Comparison of ENCODE assay signal across 20 mouse cellular contexts in genomic region chr2:137064513-137064912, GRCm38 (mm10). TPM values are rescaled to one million over a fixed set of nuclear protein-coding genes. Genes with fewer than 3 reads are reported as not detected.
DNase-seq lines count a peak whose midpoint lies in the region; ATAC-seq and TF ChIP-seq lines count a peak whose summit lies in the region.
"Had no signal": no experiment of that assay in that cellular context is flagged by ENCODE, and none has a peak within 500 bp of the region (broad histone marks: within the 10 kb centered on the region; RNA-seq: fewer than 3 reads in every experiment).

No protein-coding gene starts in this region.

- WGBS in limb, embryonic 11.5 days = 93% methylated on average over 3 of the region's 3 CpGs
- WGBS in limb, embryonic 10.5 days = 97% methylated on average over 3 of the region's 3 CpGs
- WGBS in neural tube, embryonic 12.5 days = 11% methylated on average over 3 of the region's 3 CpGs
- WGBS in neural tube, embryonic 15.5 days = 14% methylated on average over 3 of the region's 3 CpGs
- 9% methylated on average over 3 of the region's 3 CpGs for WGBS in neural tube, embryonic 13.5 days

- no peak overlapping the region for H3K27ac ChIP-seq in limb, embryonic 11.5 days (replicated peaks; ENCODE audit: low read depth, low read length)
- H3K27ac ChIP-seq in limb, embryonic 10.5 days = no peak overlapping the region
- H3K27ac ChIP-seq in neural tube, embryonic 12.5 days = no peak overlapping the region
- H3K27ac ChIP-seq in neural tube, embryonic 15.5 days (replicated peaks) = no peak overlapping the region
- no peak overlapping the region; the same call in 1 of the 2 replicates for H3K27ac ChIP-seq in neural tube, embryonic 13.5 days (replicated peaks)
- H3K27ac ChIP-seq: embryonic facial prominence, embryonic 10.5 days; forebrain, embryonic 15.5 days; heart, embryonic 13.5 days; hindbrain, embryonic 15.5 days had no signal

- H3K4me3 ChIP-seq in limb, embryonic 11.5 days (ENCODE audit: low read depth, low read length) = no peak overlapping the region
- no peak overlapping the region for H3K4me3 ChIP-seq in limb, embryonic 10.5 days
- H3K4me3 ChIP-seq in neural tube, embryonic 12.5 days = no peak overlapping the region
- H3K4me3 ChIP-seq in neural tube, embryonic 15.5 days (replicated peaks) = no peak overlapping the region
- no peak overlapping the region for H3K4me3 ChIP-seq in neural tube, embryonic 13.5 days
- H3K4me3 ChIP-seq: embryonic facial prominence, embryonic 10.5 days; erythroblast, embryonic 14.5 days; forebrain, embryonic 15.5 days; heart, embryonic 13.5 days; hindbrain, embryonic 15.5 days had no signal

- POLR2A ChIA-PET in Patski (lab: Charles Lee) = no interaction called here

- no peak overlapping the region for H3K4me2 ChIP-seq in limb, embryonic 11.5 days (ENCODE audit: low read depth, severe bottlenecking)
- no peak overlapping the region for H3K4me2 ChIP-seq in neural tube, embryonic 12.5 days (replicated peaks)
- no peak overlapping the region for H3K4me2 ChIP-seq in neural tube, embryonic 15.5 days
- H3K4me2 ChIP-seq in neural tube, embryonic 13.5 days = no peak overlapping the region
- H3K4me2 ChIP-seq: forebrain, embryonic 15.5 days; heart, embryonic 13.5 days; hindbrain, embryonic 15.5 days had no signal

- CTCF ChIA-PET in Patski (lab: Charles Lee) = interaction anchor here (2.0 kb wide), 1 partner anchor 13 kb away, joined by 6 read pairs; no protein-coding TSS in a partner anchor

- no peak for ATAC-seq in limb, embryonic 11.5 days (ENCODE audit: insufficient number of reproducible peaks, low FRiP score, low TSS enrichment, low read depth)
- ATAC-seq in neural tube, embryonic 12.5 days (ENCODE audit: low FRiP score, low read depth) = peak; percentile 81
- no peak for ATAC-seq in neural tube, embryonic 15.5 days (ENCODE audit: low FRiP score)
- ATAC-seq in Patski = peak; percentile 33
- peak; percentile 69 for ATAC-seq in neural tube, embryonic 13.5 days (ENCODE audit: low read depth)
- ATAC-seq: forebrain, embryonic 15.5 days had no signal

- no peaks in the 10 kb centered on the region for H3K9me3 ChIP-seq in limb, embryonic 11.5 days (ENCODE audit: control insufficient read depth, low read length)
- H3K9me3 ChIP-seq in limb, embryonic 10.5 days (replicated peaks) = no peaks in the 10 kb centered on the region
- H3K9me3 ChIP-seq in neural tube, embryonic 12.5 days = no peaks in the 10 kb centered on the region
- no peaks in the 10 kb centered on the region for H3K9me3 ChIP-seq in neural tube, embryonic 15.5 days (replicated peaks)
- H3K9me3 ChIP-seq in neural tube, embryonic 13.5 days = no peaks in the 10 kb centered on the region
- H3K9me3 ChIP-seq: embryonic facial prominence, embryonic 10.5 days; forebrain, embryonic 15.5 days; heart, embryonic 13.5 days; hindbrain, embryonic 15.5 days had no signal

- H3K4me1 ChIP-seq in limb, embryonic 11.5 days (ENCODE audit: control insufficient read depth, insufficient read depth, low read length) = no peaks in the 10 kb centered on the region
- no peaks in the 10 kb centered on the region for H3K4me1 ChIP-seq in limb, embryonic 10.5 days
- peaks cover 20% of the 10 kb centered on the region; the same call in 1 of the 2 replicates for H3K4me1 ChIP-seq in neural tube, embryonic 12.5 days
- H3K4me1 ChIP-seq in neural tube, embryonic 15.5 days = no peaks in the 10 kb centered on the region
- peaks cover 20% of the 10 kb centered on the region for H3K4me1 ChIP-seq in neural tube, embryonic 13.5 days (replicated peaks)
- H3K4me1 ChIP-seq: forebrain, embryonic 15.5 days; hindbrain, embryonic 15.5 days had no signal

- H3K27me3 ChIP-seq in limb, embryonic 11.5 days (ENCODE audit: control insufficient read depth, insufficient read depth, low read length) = no peaks in the 10 kb centered on the region
- H3K27me3 ChIP-seq in limb, embryonic 10.5 days (ENCODE audit: low read depth, poor library complexity, severe bottlenecking) = no peaks in the 10 kb centered on the region
- H3K27me3 ChIP-seq in neural tube, embryonic 12.5 days (replicated peaks) = no peaks in the 10 kb centered on the region
- no peaks in the 10 kb centered on the region for H3K27me3 ChIP-seq in neural tube, embryonic 15.5 days (replicated peaks)
- no peaks in the 10 kb centered on the region for H3K27me3 ChIP-seq in Patski
- no peaks in the 10 kb centered on the region for H3K27me3 ChIP-seq in neural tube, embryonic 13.5 days
- H3K27me3 ChIP-seq: forebrain, embryonic 15.5 days; heart, embryonic 13.5 days; hindbrain, embryonic 15.5 days had no signal

- in situ Hi-C loops in Patski (cut with MboI; ENCODE audit: low pct_unique_long_range_greater_than_20kb) = no loop called here

- H3K36me3 ChIP-seq in limb, embryonic 11.5 days (ENCODE audit: control insufficient read depth, insufficient read depth, low read length) = no peaks in the 10 kb centered on the region
- no peaks in the 10 kb centered on the region for H3K36me3 ChIP-seq in limb, embryonic 10.5 days
- H3K36me3 ChIP-seq in neural tube, embryonic 12.5 days = no peaks in the 10 kb centered on the region
- H3K36me3 ChIP-seq in neural tube, embryonic 15.5 days = no peaks in the 10 kb centered on the region
- H3K36me3 ChIP-seq in neural tube, embryonic 13.5 days = no peaks in the 10 kb centered on the region
- H3K36me3 ChIP-seq: forebrain, embryonic 15.5 days; hindbrain, embryonic 15.5 days had no signal

- DNase-seq in limb, embryonic 11.5 days (ENCODE audit: low spot score) = peak; percentile 14
- DNase-seq in limb, embryonic 10.5 days (ENCODE audit: low spot score) = no peak
- DNase-seq in Patski (ENCODE audit: low read depth, low spot score) = no peak
- DNase-seq in embryo, embryonic 10 days (ENCODE audit: low spot score) = no peak
- no peak for DNase-seq in thymus, postnatal 36 days
- DNase-seq: adrenal gland, postnatal 10 days; cerebellum, adult 11-12 months; cerebellum, adult 9-10 months; cerebellum, postnatal 36 days; gastrocnemius, postnatal 36 days; heart, adult 11 months; heart, postnatal 36 days had no signal

- H3K9ac ChIP-seq in limb, embryonic 11.5 days (ENCODE audit: low read length) = no peak overlapping the region
- H3K9ac ChIP-seq in neural tube, embryonic 12.5 days = no peak overlapping the region
- no peak overlapping the region for H3K9ac ChIP-seq in neural tube, embryonic 15.5 days (replicated peaks)
- H3K9ac ChIP-seq in neural tube, embryonic 13.5 days = no peak overlapping the region
- H3K9ac ChIP-seq: forebrain, embryonic 15.5 days; heart, embryonic 13.5 days; hindbrain, embryonic 15.5 days had no signal

- TF ChIP-seq CTCF in Patski (IDR thresholded peaks at IDR 0.05) = no peak

RNA-seq across cellular contexts. Expression of gene Jag1, which starts 51.9 kb away (rescaled TPM):
- polyA plus RNA-seq in limb, embryonic 11.5 days (2014; fragmentation: Nextera tagmentation; extraction: Ambion mirVana) = 23.3 and 24.8 TPM in 2 replicates
- 7.6 and 14.7 TPM in 2 replicates for polyA plus RNA-seq in limb, embryonic 10.5 days (2016; fragmentation: Nextera tagmentation; extraction: Ambion mirVana)
- 29.0 and 31.6 TPM in 2 replicates for polyA plus RNA-seq in neural tube, embryonic 12.5 days (2016; fragmentation: Nextera tagmentation; extraction: Ambion mirVana)
- 7.5 and 9.3 TPM in 2 replicates for polyA plus RNA-seq in neural tube, embryonic 15.5 days (2015; fragmentation: Nextera tagmentation; extraction: Ambion mirVana)
- polyA plus RNA-seq in Patski (2021) = 37.3 TPM
- 17.8 and 18.8 TPM in 2 replicates for polyA plus RNA-seq in neural tube, embryonic 13.5 days (2015; fragmentation: Nextera tagmentation; extraction: Ambion mirVana)
- polyA plus RNA-seq: erythroblast, embryonic 14.5 days had no signal

Comparison
In these comparisons a context has a peak if more than half of its experiments do, and no peak if none do; other contexts are left out.
1. ATAC-seq: peak in neural tube, embryonic 12.5 days (single experiment), Patski (single experiment) and neural tube, embryonic 13.5 days (single experiment); none in limb, embryonic 11.5 days (single experiment) and neural tube, embryonic 15.5 days (single experiment).